Mouse (Mus musculus): ENCODE results near the gene Creb3l1. TPM values are rescaled to one million over a fixed set of nuclear protein-coding genes. Genes with fewer than 3 reads are reported as not detected.
A peak's percentile ranks its signal among the peaks of the same experiment; 100 is the strongest.

The Creb3l1 gene
- polyA plus RNA-seq, 2 experiments: 28.5 to 37.5 TPM

GRCm38 (mm10) chr2:91948151-91948509, 76.2 kb downstream of the Creb3l1 start:
- Histone ChIP-seq H3K27ac (replicated peaks; ENCODE audit: low read depth, low read length) (no peak overlapping the region), H3K27me3 (ENCODE audit: control insufficient read depth, insufficient read depth, low read length) (no peaks in the 10 kb centered on the region), H3K4me1 (ENCODE audit: control insufficient read depth, insufficient read depth, low read length) (peaks cover 25% of the 10 kb centered on the region), H3K4me2 (replicated peaks; ENCODE audit: low read depth, low read length, severe bottlenecking) (no peak overlapping the region), H3K9me3 (ENCODE audit: control insufficient read depth, low read length) (no peaks in the 10 kb centered on the region), H3K4me3 (replicated peaks; ENCODE audit: low read length) (no peak overlapping the region), H3K9ac (ENCODE audit: low read depth, low read length, severe bottlenecking) (no peak overlapping the region), H3K36me3 (ENCODE audit: control insufficient read depth, insufficient read depth, low read length) (no peaks in the 10 kb centered on the region; the same call in 1 of the 2 replicates)
- 73% methylated on average over 6 of the region's 6 CpGs for WGBS
- DNase-seq (ENCODE audit: low spot score): no peak
- no peak for ATAC-seq (ENCODE audit: low FRiP score, low read depth)
- no peak for TF ChIP-seq POLR2A (IDR thresholded peaks at IDR 0.05; ENCODE audit: borderline replicate concordance, extremely low read depth, insufficient read depth, insufficient read length)

- no peak for TF ChIP-seq POLR2A (IDR thresholded peaks at IDR 0.05; ENCODE audit: borderline replicate concordance, extremely low read depth, insufficient read depth, insufficient read length)
- Histone ChIP-seq H3K27ac (replicated peaks; ENCODE audit: low read depth, low read length) (no peak overlapping the region), H3K9ac (ENCODE audit: low read depth, low read length, severe bottlenecking) (no peak overlapping the region), H3K4me2 (replicated peaks; ENCODE audit: low read depth, low read length, severe bottlenecking) (no peak overlapping the region), H3K4me1 (ENCODE audit: control insufficient read depth, insufficient read depth, low read length) (peaks cover 25% of the 10 kb centered on the region), H3K27me3 (ENCODE audit: control insufficient read depth, insufficient read depth, low read length) (no peaks in the 10 kb centered on the region), H3K4me3 (replicated peaks; ENCODE audit: low read length) (no peak overlapping the region), H3K36me3 (ENCODE audit: control insufficient read depth, insufficient read depth, low read length) (no peaks in the 10 kb centered on the region; the same call in 1 of the 2 replicates), H3K9me3 (ENCODE audit: control insufficient read depth, low read length) (no peaks in the 10 kb centered on the region)
- WGBS: 56% methylated on average over 11 of the region's 11 CpGs
- ATAC-seq (ENCODE audit: low FRiP score, low read depth) (peak; percentile 60), DNase-seq (ENCODE audit: low spot score) (peak; percentile 39)
Measured at GRCm38 (mm10) chr2:91947397-91948150, 76.7 kb downstream of the Creb3l1 start.

- WGBS: 65% methylated on average over 6 of the region's 6 CpGs
- no peak for TF ChIP-seq POLR2A (IDR thresholded peaks at IDR 0.05; ENCODE audit: borderline replicate concordance, extremely low read depth, insufficient read depth, insufficient read length)
- Histone ChIP-seq H3K9ac (ENCODE audit: low read depth, low read length, severe bottlenecking) (no peak overlapping the region), H3K9me3 (ENCODE audit: control insufficient read depth, low read length) (no peaks in the 10 kb centered on the region), H3K4me2 (replicated peaks; ENCODE audit: low read depth, low read length, severe bottlenecking) (no peak overlapping the region), H3K4me3 (replicated peaks; ENCODE audit: low read length) (no peak overlapping the region), H3K27me3 (ENCODE audit: control insufficient read depth, insufficient read depth, low read length) (no peaks in the 10 kb centered on the region), H3K36me3 (ENCODE audit: control insufficient read depth, insufficient read depth, low read length) (peaks cover under 1% of the 10 kb centered on the region; the same call in 1 of the 2 replicates), H3K27ac (replicated peaks; ENCODE audit: low read depth, low read length) (no peak overlapping the region), H3K4me1 (ENCODE audit: control insufficient read depth, insufficient read depth, low read length) (peaks cover 25% of the 10 kb centered on the region)
- ATAC-seq (ENCODE audit: low FRiP score, low read depth): no peak
- DNase-seq (ENCODE audit: low spot score): no peak
Measured at GRCm38 (mm10) chr2:91946836-91947235, 77.5 kb downstream of the Creb3l1 start.

GRCm38 (mm10) chr2:91945483-91945882, 78.8 kb downstream of the Creb3l1 start, which contains the start of gene Gm9821:
Gene Gm9821 (plus strand): TSS chr2:91945703.
- Histone ChIP-seq H3K27me3 (ENCODE audit: control insufficient read depth, insufficient read depth, low read length) (no peaks in the 10 kb centered on the region), H3K4me2 (replicated peaks; ENCODE audit: low read depth, low read length, severe bottlenecking) (no peak within 1 kb of the TSS), H3K36me3 (ENCODE audit: control insufficient read depth, insufficient read depth, low read length) (peaks cover 6% of the 10 kb centered on the region), H3K9me3 (ENCODE audit: control insufficient read depth, low read length) (no peaks in the 10 kb centered on the region), H3K27ac (replicated peaks; ENCODE audit: low read depth, low read length) (no peak within 1 kb of the TSS), H3K4me3 (replicated peaks; ENCODE audit: low read length) (no peak within 1 kb of the TSS), H3K4me1 (ENCODE audit: control insufficient read depth, insufficient read depth, low read length) (peaks cover 22% of the 10 kb centered on the region), H3K9ac (ENCODE audit: low read depth, low read length, severe bottlenecking) (no peak within 1 kb of the TSS)
- no peak for TF ChIP-seq POLR2A (IDR thresholded peaks at IDR 0.05; ENCODE audit: borderline replicate concordance, extremely low read depth, insufficient read depth, insufficient read length)
- DNase-seq (ENCODE audit: low spot score) (no peak), ATAC-seq (ENCODE audit: low FRiP score, low read depth) (no peak)
- WGBS: 89% methylated on average over 18 of the region's 18 CpGs

GRCm38 (mm10) chr2:91944170-91944950, 79.9 kb downstream of the Creb3l1 start:
- ATAC-seq (ENCODE audit: low FRiP score, low read depth): peak; percentile 80
- H3K9ac ChIP-seq (ENCODE audit: low read depth, low read length, severe bottlenecking): no peak overlapping the region
- peaks cover 17% of the 10 kb centered on the region for H3K36me3 ChIP-seq (ENCODE audit: control insufficient read depth, insufficient read depth, low read length)
- no peaks in the 10 kb centered on the region for H3K9me3 ChIP-seq (ENCODE audit: control insufficient read depth, low read length)
- TF ChIP-seq POLR2A (IDR thresholded peaks at IDR 0.05; ENCODE audit: borderline replicate concordance, extremely low read depth, insufficient read depth, insufficient read length): no peak
- H3K4me1 ChIP-seq (ENCODE audit: control insufficient read depth, insufficient read depth, low read length): peaks cover 11% of the 10 kb centered on the region
- peak; percentile 82 for DNase-seq (ENCODE audit: low spot score)
- 47% methylated on average over 13 of the region's 13 CpGs for WGBS
- no peak overlapping the region for H3K4me3 ChIP-seq (replicated peaks; ENCODE audit: low read length)
- H3K4me2 ChIP-seq (replicated peaks; ENCODE audit: low read depth, low read length, severe bottlenecking): no peak overlapping the region
- no peaks in the 10 kb centered on the region for H3K27me3 ChIP-seq (ENCODE audit: control insufficient read depth, insufficient read depth, low read length)
- H3K27ac ChIP-seq (replicated peaks; ENCODE audit: low read depth, low read length): no peak overlapping the region

All from limb, embryonic 14.5 days (tissue).